Mouse (Mus musculus) naive thymus-derived CD4-positive, alpha-beta T cell, adult 2 months (primary cell): ENCODE results near the gene Shisal2a.

Experiments used
- DNase-seq: peaks from one replicate; pipeline ENCODE4 v3.0.0-alpha.2; 2011; ENCODE audit warnings: low read depth

The Shisal2a gene

GRCm38 (mm10) chr4:108383183-108383714 is at the start of gene Shisal2a:
Shisal2a (minus strand) TSS chr4:108383349.
- no peak for DNase-seq

GRCm38 (mm10) chr4:108431561-108431936 is 48.4 kb upstream of the Shisal2a start:
- DNase-seq: no peak

GRCm38 (mm10) chr4:108430656-108431560 is 47.8 kb upstream of the Shisal2a start:
- DNase-seq: no peak

GRCm38 (mm10) chr4:108428341-108428721 is 45.2 kb upstream of the Shisal2a start:
- no peak for DNase-seq

GRCm38 (mm10) chr4:108427719-108428340 is 44.7 kb upstream of the Shisal2a start:
- no peak for DNase-seq

- no peak for DNase-seq
These were observed 41.4 kb upstream of the Shisal2a start for GRCm38 (mm10) chr4:108424587-108424986.

GRCm38 (mm10) chr4:108407621-108408020 is 24.5 kb upstream of the Shisal2a start:
- DNase-seq: no peak

GRCm38 (mm10) chr4:108406861-108407401 is 23.8 kb upstream of the Shisal2a start, which contains the start of gene Gpx7:
Gpx7 (minus strand) TSS chr4:108406961.
- DNase-seq: no peak

- DNase-seq: peak; percentile 33
These were observed 23.1 kb upstream of the Shisal2a start for GRCm38 (mm10) chr4:108406138-108406860.

GRCm38 (mm10) chr4:108405766-108406137 is 22.6 kb upstream of the Shisal2a start:
- DNase-seq: no peak

GRCm38 (mm10) chr4:108403861-108404635 is 20.9 kb upstream of the Shisal2a start:
- DNase-seq: no peak

GRCm38 (mm10) chr4:108400395-108400794 is 17.2 kb upstream of the Shisal2a start:
- no peak for DNase-seq

- DNase-seq: no peak
These were observed 11.1 kb upstream of the Shisal2a start for GRCm38 (mm10) chr4:108394236-108394635.

GRCm38 (mm10) chr4:108392558-108392957 is 9.4 kb upstream of the Shisal2a start:
- DNase-seq: no peak

- no peak for DNase-seq
These were observed 8.0 kb upstream of the Shisal2a start for GRCm38 (mm10) chr4:108391124-108391523.

- no peak for DNase-seq
These were observed 5.6 kb upstream of the Shisal2a start for GRCm38 (mm10) chr4:108388741-108389140.

- DNase-seq: peak; percentile 9
These were observed 4.6 kb upstream of the Shisal2a start for GRCm38 (mm10) chr4:108387681-108388253.

GRCm38 (mm10) chr4:108387106-108387505 is 4.0 kb upstream of the Shisal2a start:
- DNase-seq: no peak

- no peak for DNase-seq
These were observed 2.9 kb upstream of the Shisal2a start for GRCm38 (mm10) chr4:108386087-108386486.

- no peak for DNase-seq
These were observed 3.0 kb downstream of the Shisal2a start for GRCm38 (mm10) chr4:108380146-108380545.

- no peak for DNase-seq
These were observed 3.7 kb downstream of the Shisal2a start for GRCm38 (mm10) chr4:108379476-108379875.
